Mouse (Mus musculus): Measurements from ENCODE around the gene Zfp708.
"Not testable (repeated sequence)": the region's sequence is repeated elsewhere in the genome, so short reads cannot be mapped to it uniquely, and the experiment has no call there.

Zfp708 gene

GRCm38 (mm10) chr13:67097876-67098275 is at the start of gene Zfp708:
Gene Zfp708 (minus strand): TSS chr13:67097976.
- no peak for DNase-seq

GRCm38 (mm10) chr13:67128038-67128721 is 30.4 kb upstream of the Zfp708 start:
- peak; percentile 88 to 92 for DNase-seq

GRCm38 (mm10) chr13:67127507-67127906 is 29.7 kb upstream of the Zfp708 start:
- DNase-seq = not testable (repeated sequence)

GRCm38 (mm10) chr13:67124460-67124859 is 26.7 kb upstream of the Zfp708 start:
- DNase-seq = no peak

- DNase-seq = not testable (repeated sequence)
Observed at GRCm38 (mm10) chr13:67121360-67121759, 23.6 kb upstream of the Zfp708 start, which contains the start of gene Zfp759. Gene Zfp759 (plus strand): TSS chr13:67121660.

GRCm38 (mm10) chr13:67116163-67116562 is 18.4 kb upstream of the Zfp708 start, which contains the start of gene Rslcan18:
Gene Rslcan18 (minus strand): TSS chr13:67116263.
- DNase-seq = not testable (repeated sequence)

- no peak for DNase-seq
Observed at GRCm38 (mm10) chr13:67113287-67113686, 15.5 kb upstream of the Zfp708 start.

GRCm38 (mm10) chr13:67112096-67112495 is 14.3 kb upstream of the Zfp708 start:
- DNase-seq = peak in 1 of 2 experiments; percentile 7

- DNase-seq = no peak
Observed at GRCm38 (mm10) chr13:67108821-67109206, 11.0 kb upstream of the Zfp708 start.

- DNase-seq = peak; percentile 86 to 90
Observed at GRCm38 (mm10) chr13:67108194-67108820, 10.5 kb upstream of the Zfp708 start, which contains the start of gene Gm28557. Gene Gm28557 (minus strand): TSS chr13:67108604.

- no peak for DNase-seq
Observed at GRCm38 (mm10) chr13:67107681-67108080, 9.9 kb upstream of the Zfp708 start.

- no peak for DNase-seq
Observed at GRCm38 (mm10) chr13:67090154-67090553, 7.6 kb downstream of the Zfp708 start.

- DNase-seq = peak; percentile 16 to 19
Observed at GRCm38 (mm10) chr13:67081946-67082345, 15.8 kb downstream of the Zfp708 start.

GRCm38 (mm10) chr13:67081142-67081713 is 16.5 kb downstream of the Zfp708 start:
- peak; percentile 61 to 63 for DNase-seq

- no peak for DNase-seq
Observed at GRCm38 (mm10) chr13:67077244-67077643, 20.5 kb downstream of the Zfp708 start.

- DNase-seq = no peak
Observed at GRCm38 (mm10) chr13:67072786-67073185, 25.0 kb downstream of the Zfp708 start.

- no peak for DNase-seq
Observed at GRCm38 (mm10) chr13:67065386-67065785, 32.4 kb downstream of the Zfp708 start.

GRCm38 (mm10) chr13:67062427-67062826 is 35.3 kb downstream of the Zfp708 start:
- DNase-seq = no peak

- peak; percentile 84 to 86 for DNase-seq
Observed at GRCm38 (mm10) chr13:67060786-67061358, 36.9 kb downstream of the Zfp708 start, which contains the start of gene Zfp712. Gene Zfp712 (minus strand): TSS chr13:67061170.

- peak in 1 of 2 experiments; percentile 4 for DNase-seq
Observed at GRCm38 (mm10) chr13:67060161-67060785, 37.5 kb downstream of the Zfp708 start.

All from B cell, adult 2 months (primary cell).